Mouse (Mus musculus) intestine, embryonic 15.5 days (tissue): Measurements from ENCODE around the gene Cttn. TPM values are rescaled to one million over a fixed set of nuclear protein-coding genes. Genes with fewer than 3 reads are reported as not detected.

Source experiments
- polyA plus RNA-seq: library from polyadenylated mRNA; unstranded; fragments of >200 nt; fragmentation: Nextera tagmentation; extraction: Ambion mirVana; gene quantifications from 2 replicates; pipeline ENCODE4 v1.2.1, GENCODE M21; 2015

Cttn gene
- polyA plus RNA-seq, 1 experiment from 2014 or later: 139 TPM

Other genes with a start within 250 kb of the Cttn start
- 25.5 and 28.9 TPM in 2 replicates for gene Ppfia1, start 82.7 kb upstream of the Cttn start, polyA plus RNA-seq
- gene Fadd, start 111.5 kb upstream of the Cttn start, polyA plus RNA-seq: 12.8 and 13.0 TPM in 2 replicates